Mouse (Mus musculus) C3H10T1/2 (cell line): ENCODE data around the gene Gm20929. TPM values are rescaled to one million over a fixed set of nuclear protein-coding genes. Genes with fewer than 3 reads are reported as not detected.

ENCODE experiments used
- polyA plus RNA-seq, 2 experiments: library from polyadenylated mRNA; unstranded; fragments of >200 nt; fragmentation: generic; extraction: Trizol; gene quantifications; one replicate each; pipeline ENCODE4 v1.2.1; 2012; ENCODE audit warnings: missing spikeins in 2 of 2

The Gm20929 gene
- not detected for polyA plus RNA-seq

GRCm38 (mm10) chrY:53843649-53844048, at the start of gene Gm20929:
TSS of gene Gm20929 (plus strand) at chrY:53843949.

